Mouse (Mus musculus): Measurements from ENCODE around the gene Cand1.

DNA sequence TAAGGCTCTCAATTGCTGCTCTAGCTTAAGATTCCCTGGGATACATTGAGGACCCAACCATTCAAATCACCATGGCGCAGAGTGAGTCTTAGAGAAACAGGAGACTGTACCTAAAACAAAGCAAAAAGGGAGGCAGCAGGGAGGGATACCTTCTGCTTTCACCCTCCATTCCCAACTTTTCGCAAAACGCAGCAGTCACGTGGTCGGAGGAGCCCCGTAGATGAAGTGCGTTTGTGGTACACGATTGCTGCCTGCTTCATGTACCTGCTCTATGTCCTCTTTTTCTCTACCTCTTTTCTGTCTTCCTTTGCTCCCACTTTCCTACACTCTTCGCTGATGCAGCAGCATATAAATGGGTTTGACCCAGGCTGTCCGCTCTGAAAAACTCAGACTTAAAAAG lies 39.0 kb upstream of the Cand1 start:
- no peak for TF ChIP-seq CTCF (IDR thresholded peaks at IDR 0.05; ENCODE audit: control insufficient read depth, insufficient read depth, insufficient replicate concordance, low read depth, low read length)
- no peak for TF ChIP-seq POLR2A (IDR thresholded peaks at IDR 0.05; ENCODE audit: control insufficient read depth, low read depth, low read length)

All from testis, adult 2 months (tissue).